Mouse (Mus musculus) cerebellum, adult 2 months (tissue): ENCODE data around the gene Syt1. TPM values are rescaled to one million over a fixed set of nuclear protein-coding genes. Genes with fewer than 3 reads are reported as not detected.

Experiments
- DNase-seq, 2 experiments: peaks; one replicate each; pipeline ENCODE4 v3.0.0; 2021
- H3K27ac ChIP-seq: fragments of 200-500 bp; 2 replicates; pipeline ENCODE4 v1.5.1; 2012; ENCODE audit warnings: low read length, control low read depth, inconsistent platforms; ENCODE audit not compliant: insufficient read depth
- H3K27me3 ChIP-seq: fragments of 200-500 bp; 2 replicates; pipeline ENCODE4 v1.6.1; 2012; ENCODE audit warnings: inconsistent platforms, mild to moderate bottlenecking, low read length, moderate library complexity; ENCODE audit not compliant: control insufficient read depth, insufficient read depth
- H3K4me1 ChIP-seq: fragments of 200-500 bp; 2 replicates; pipeline ENCODE4 v1.6.1; 2011; ENCODE audit warnings: low read length; ENCODE audit not compliant: control insufficient read depth, insufficient read depth
- H3K4me3 ChIP-seq: fragments of 200-500 bp; replicated peaks from 2 replicates; pipeline ENCODE3; 2011; ENCODE audit warnings: mild to moderate bottlenecking, low read depth, low read length, control low read depth; ENCODE audit not compliant: insufficient read depth
- CTCF ChIP-seq: fragments of 200-500 bp; IDR thresholded peaks from 2 replicates; pipeline ENCODE4 v1.5.1; 2011; ENCODE audit warnings: low read depth, mild to moderate bottlenecking, control low read depth, low read length, moderate library complexity, borderline replicate concordance; ENCODE audit not compliant: insufficient read depth
- POLR2A ChIP-seq: fragments of 200-500 bp; IDR thresholded peaks from 2 replicates; pipeline ENCODE4 v1.6.1; 2011; ENCODE audit warnings: low read length, control low read depth, borderline replicate concordance; ENCODE audit not compliant: insufficient read depth
- WGBS: fragments of 180-500 bp; shearing (Covaris S2); methylation state at CpG from one replicate; pipeline ENCODE4 v1.1.7; 2018; 5-methylcytosine and 5-hydroxymethylcytosine counted together
- polyA plus RNA-seq: library from polyadenylated mRNA; depleted of rRNA; stranded (reverse); fragments of >200 nt; gene quantifications from 2 replicates; pipeline ENCODE4 v1.2.3, GENCODE M21; 2012

The Syt1 gene
- polyA plus RNA-seq, 1 experiment: 209 TPM

- TF ChIP-seq CTCF (no peak), POLR2A (no peak)
- Histone ChIP-seq H3K27me3 (no peaks in the 10 kb centered on the region), H3K4me3 (no peak overlapping the region), H3K4me1 (no peaks in the 10 kb centered on the region), H3K27ac (no peak overlapping the region)
- WGBS: 96% methylated on average over 2 of the region's 2 CpGs
- DNase-seq: no peak
Observed at GRCm38 (mm10) chr10:108753304-108753703, 257.5 kb downstream of the Syt1 start.

- no peak overlapping the region for H3K27ac ChIP-seq
- TF ChIP-seq CTCF (no peak), POLR2A (no peak)
- DNase-seq: no peak
Observed at GRCm38 (mm10) chr10:108743759-108744158, 267.0 kb downstream of the Syt1 start.

GRCm38 (mm10) chr10:108733982-108734381 lies 276.8 kb downstream of the Syt1 start:
- WGBS: 59% methylated on average over 2 of the region's 2 CpGs
- Histone ChIP-seq H3K4me3 (no peak overlapping the region), H3K27ac (no peak overlapping the region), H3K27me3 (no peaks in the 10 kb centered on the region), H3K4me1 (no peaks in the 10 kb centered on the region; the same call in 1 of the 2 replicates)
- peak; percentile 60; the same call in 1 of the 2 replicates for TF ChIP-seq CTCF
- TF ChIP-seq POLR2A: no peak
- peak in 1 of 2 experiments; percentile 58 for DNase-seq

More at GRCm38 (mm10) chr10:108743759-108744158, 267.0 kb downstream of the Syt1 start:
- Histone ChIP-seq H3K4me1 (no peaks in the 10 kb centered on the region), H3K27me3 (no peaks in the 10 kb centered on the region), H3K4me3 (no peak overlapping the region)
- WGBS: 95% methylated on average over 2 of the region's 2 CpGs

GRCm38 (mm10) chr10:108728961-108729360 lies 281.8 kb downstream of the Syt1 start:
- no peak overlapping the region for H3K27ac ChIP-seq

GRCm38 (mm10) chr10:108726391-108726790 lies 284.4 kb downstream of the Syt1 start:
- TF ChIP-seq POLR2A (no peak), CTCF (no peak)
- no peak for DNase-seq

More at GRCm38 (mm10) chr10:108728961-108729360, 281.8 kb downstream of the Syt1 start:
- TF ChIP-seq POLR2A: no peak
- TF ChIP-seq CTCF: no peak
- H3K27me3 ChIP-seq: no peaks in the 10 kb centered on the region
- WGBS: 8% methylated on average over 8 of the region's 8 CpGs
- H3K4me1 ChIP-seq: peaks cover 6% of the 10 kb centered on the region
- H3K4me3 ChIP-seq: no peak overlapping the region
- DNase-seq: peak; percentile 54 to 70

GRCm38 (mm10) chr10:108724878-108725277 lies 285.9 kb downstream of the Syt1 start:
- Histone ChIP-seq H3K27ac (peak overlapping the region; percentile 75; the same call in 1 of the 2 replicates), H3K4me1 (peaks cover 11% of the 10 kb centered on the region), H3K4me3 (no peak overlapping the region), H3K27me3 (no peaks in the 10 kb centered on the region)
- DNase-seq: peak; percentile 29 to 89
- 11% methylated on average over 3 of the region's 3 CpGs for WGBS
- TF ChIP-seq POLR2A (no peak), CTCF (no peak)

More at GRCm38 (mm10) chr10:108726391-108726790, 284.4 kb downstream of the Syt1 start:
- 90% methylated on average over 4 of the region's 4 CpGs for WGBS
- Histone ChIP-seq H3K4me3 (no peak overlapping the region), H3K27me3 (no peaks in the 10 kb centered on the region), H3K4me1 (peaks cover 11% of the 10 kb centered on the region), H3K27ac (no peak overlapping the region)

GRCm38 (mm10) chr10:108710514-108710913 lies 300.3 kb downstream of the Syt1 start:
- Histone ChIP-seq H3K4me1 (no peaks in the 10 kb centered on the region), H3K27me3 (no peaks in the 10 kb centered on the region), H3K27ac (no peak overlapping the region), H3K4me3 (no peak overlapping the region)
- TF ChIP-seq CTCF (no peak), POLR2A (no peak)
- WGBS: 62% methylated on average over 5 of the region's 5 CpGs
- DNase-seq: no peak

GRCm38 (mm10) chr10:108705658-108706057 lies 305.1 kb downstream of the Syt1 start:
- no peaks in the 10 kb centered on the region for H3K4me1 ChIP-seq
- H3K27me3 ChIP-seq: no peaks in the 10 kb centered on the region
- H3K4me3 ChIP-seq: no peak overlapping the region
- no peak for TF ChIP-seq POLR2A
- TF ChIP-seq CTCF: no peak
- no peak overlapping the region for H3K27ac ChIP-seq
- DNase-seq: no peak
- WGBS: 94% methylated on average over 3 of the region's 3 CpGs
